ENCODE assay signal across 10 mouse cellular contexts in genomic region chr11:119128668-119129280, GRCm38 (mm10). TPM values are rescaled to one million over a fixed set of nuclear protein-coding genes. Genes with fewer than 3 reads are reported as not detected.
A peak's percentile ranks its signal among the peaks of the same experiment; 100 is the strongest.
DNase-seq lines count a peak whose midpoint lies in the region; ATAC-seq and TF ChIP-seq lines count a peak whose summit lies in the region.
"Had no signal": no experiment of that assay in that cellular context is flagged by ENCODE, and none has a peak within 500 bp of the region (broad histone marks: within the 10 kb centered on the region; RNA-seq: fewer than 3 reads in every experiment).

No protein-coding gene starts in this region.

- peaks cover 36% of the 10 kb centered on the region for H3K27me3 ChIP-seq in heart, embryonic 13.5 days (replicated peaks)
- H3K27me3 ChIP-seq in lung, embryonic 16.5 days (ENCODE audit: control insufficient read depth, insufficient read depth, low read depth, low read length) = no peaks in the 10 kb centered on the region; the same call in 1 of the 2 replicates
- no peaks in the 10 kb centered on the region for H3K27me3 ChIP-seq in intestine, postnatal 0 days (replicated peaks; ENCODE audit: control insufficient read depth, insufficient read depth, low read length)
- H3K27me3 ChIP-seq in stomach, embryonic 14.5 days (ENCODE audit: control insufficient read depth, insufficient read depth, low read length) = no peaks in the 10 kb centered on the region

- H3K27ac ChIP-seq in heart, embryonic 13.5 days (replicated peaks) = peak overlapping the region; percentile 65
- H3K27ac ChIP-seq in lung, embryonic 16.5 days (ENCODE audit: low read length) = peak overlapping the region; percentile 90
- H3K27ac ChIP-seq in intestine, postnatal 0 days (ENCODE audit: low read depth, low read length) = peak overlapping the region; percentile 10; the same call in 1 of the 2 replicates
- peak overlapping the region; percentile 4; the same call in 1 of the 2 replicates for H3K27ac ChIP-seq in stomach, embryonic 14.5 days (ENCODE audit: low read length)
- H3K27ac ChIP-seq: limb, embryonic 15.5 days had no signal

- H3K36me3 ChIP-seq in heart, embryonic 13.5 days = no peaks in the 10 kb centered on the region
- H3K36me3 ChIP-seq in lung, embryonic 16.5 days (ENCODE audit: control insufficient read depth, insufficient read depth, low read length) = no peaks in the 10 kb centered on the region
- no peaks in the 10 kb centered on the region for H3K36me3 ChIP-seq in intestine, postnatal 0 days (ENCODE audit: control insufficient read depth, insufficient read depth)
- no peaks in the 10 kb centered on the region for H3K36me3 ChIP-seq in stomach, embryonic 14.5 days (ENCODE audit: control insufficient read depth, insufficient read depth, low read length)
- H3K36me3 ChIP-seq: limb, embryonic 15.5 days had no signal

- H3K9ac ChIP-seq in heart, embryonic 13.5 days = peak overlapping the region; percentile 65
- peak overlapping the region; percentile 8; the same call in 1 of the 2 replicates for H3K9ac ChIP-seq in lung, embryonic 16.5 days (ENCODE audit: low read length)
- H3K9ac ChIP-seq in intestine, postnatal 0 days (ENCODE audit: low read depth, low read length) = no peak overlapping the region
- H3K9ac ChIP-seq in stomach, embryonic 14.5 days (replicated peaks; ENCODE audit: low read depth, low read length) = no peak overlapping the region
- H3K9ac ChIP-seq: limb, embryonic 15.5 days had no signal

- no peak overlapping the region for H3K4me2 ChIP-seq in heart, embryonic 13.5 days
- no peak overlapping the region for H3K4me2 ChIP-seq in lung, embryonic 16.5 days (ENCODE audit: low read depth, low read length)
- H3K4me2 ChIP-seq in intestine, postnatal 0 days (replicated peaks; ENCODE audit: low read depth) = no peak overlapping the region
- H3K4me2 ChIP-seq in stomach, embryonic 14.5 days (replicated peaks; ENCODE audit: low read depth, low read length) = no peak overlapping the region
- H3K4me2 ChIP-seq: limb, embryonic 15.5 days had no signal

- intact Hi-C loops in heart, postnatal 14 days (cut with DNase I) = loop anchor here (5.0 kb wide), 3 partner anchors 59 to 96 kb away; no protein-coding TSS in a partner anchor
- intact Hi-C loops in left cerebral cortex, postnatal 14 days (cut with DNase I) = loop anchor here (5.0 kb wide), 1 partner anchor 36 kb away; no protein-coding TSS in a partner anchor

- H3K4me3 ChIP-seq in heart, embryonic 13.5 days = no peak overlapping the region
- no peak overlapping the region for H3K4me3 ChIP-seq in lung, embryonic 16.5 days (ENCODE audit: low read length)
- no peak overlapping the region for H3K4me3 ChIP-seq in intestine, postnatal 0 days (ENCODE audit: low read depth, low read length)
- no peak overlapping the region for H3K4me3 ChIP-seq in stomach, embryonic 14.5 days (ENCODE audit: low read depth, low read length)
- H3K4me3 ChIP-seq: limb, embryonic 15.5 days had no signal

- no peak for TF ChIP-seq CTCF in intestine, postnatal 0 days (IDR thresholded peaks at IDR 0.05; ENCODE audit: low read depth)

- ATAC-seq in heart, embryonic 13.5 days (ENCODE audit: extremely low read depth, insufficient number of reproducible peaks, low FRiP score, low TSS enrichment) = no peak
- no peak for ATAC-seq in lung, embryonic 16.5 days (ENCODE audit: low read depth)
- ATAC-seq in intestine, postnatal 0 days = no peak
- ATAC-seq in stomach, embryonic 14.5 days (ENCODE audit: insufficient number of reproducible peaks, insufficient read depth, low FRiP score, low read depth) = no peak

- DNase-seq in heart, postnatal 14 days = no peak
- DNase-seq in lung, postnatal 25 days (ENCODE audit: low spot score) = no peak
- no peak for DNase-seq in left cerebral cortex, postnatal 14 days (ENCODE audit: low spot score in 2 of 2)
- no peak for DNase-seq in T-cell, adult 2 months (ENCODE audit: low spot score)
- DNase-seq: cerebellum, adult 11 months had no signal

- peaks cover 70% of the 10 kb centered on the region for H3K4me1 ChIP-seq in heart, embryonic 13.5 days
- peaks cover 52% of the 10 kb centered on the region for H3K4me1 ChIP-seq in lung, embryonic 16.5 days (replicated peaks; ENCODE audit: control insufficient read depth, insufficient read depth, low read length)
- H3K4me1 ChIP-seq in intestine, postnatal 0 days (replicated peaks; ENCODE audit: control insufficient read depth, insufficient read depth, low read length) = peaks cover 25% of the 10 kb centered on the region
- H3K4me1 ChIP-seq in stomach, embryonic 14.5 days (ENCODE audit: control insufficient read depth, insufficient read depth, low read length) = peaks cover 36% of the 10 kb centered on the region

- 45% methylated on average over 11 of the region's 11 CpGs for WGBS in heart, embryonic 13.5 days
- 45% methylated on average over 11 of the region's 11 CpGs for WGBS in lung, embryonic 16.5 days
- 53% methylated on average over 11 of the region's 11 CpGs for WGBS in intestine, postnatal 0 days
- WGBS in stomach, embryonic 14.5 days = 55% methylated on average over 11 of the region's 11 CpGs

- H3K9me3 ChIP-seq in heart, embryonic 13.5 days = no peaks in the 10 kb centered on the region
- H3K9me3 ChIP-seq in lung, embryonic 16.5 days (ENCODE audit: control insufficient read depth, low read length) = peaks cover 5% of the 10 kb centered on the region; the same call in 1 of the 2 replicates
- no peaks in the 10 kb centered on the region for H3K9me3 ChIP-seq in intestine, postnatal 0 days (ENCODE audit: control insufficient read depth)
- H3K9me3 ChIP-seq in stomach, embryonic 14.5 days (ENCODE audit: control insufficient read depth, low read depth, low read length) = no peaks in the 10 kb centered on the region
- H3K9me3 ChIP-seq: limb, embryonic 15.5 days had no signal

RNA-seq across cellular contexts. Expression of gene Cbx4, which starts 42.8 kb away (rescaled TPM):
- 8.0 and 9.5 TPM in 2 replicates for polyA plus RNA-seq in heart, embryonic 13.5 days (2015; fragmentation: Nextera tagmentation; extraction: Ambion mirVana)
- 10 to 100 TPM; 15.2 to 17.8 TPM for total RNA-seq in heart, postnatal 14 days (2021)
- polyA plus RNA-seq in lung, embryonic 16.5 days (2015; fragmentation: Nextera tagmentation; extraction: Ambion mirVana) = 13.3 and 14.0 TPM in 2 replicates
- 6.5 and 7.6 TPM in 2 replicates for polyA plus RNA-seq in intestine, postnatal 0 days (2015; fragmentation: Nextera tagmentation; extraction: Ambion mirVana)
- 7.0 and 8.2 TPM in 2 replicates for polyA plus RNA-seq in stomach, embryonic 14.5 days (2014; fragmentation: Nextera tagmentation; extraction: Ambion mirVana)
- 10 to 100 TPM; 63.2 to 74.0 TPM for total RNA-seq in left cerebral cortex, postnatal 14 days (2021)

Comparison
In these comparisons a context has a peak if more than half of its experiments do, and no peak if none do; other contexts are left out.
1. H3K27ac ChIP-seq: peak in every context shown above with its lines; median percentile 90 in lung, embryonic 16.5 days; 65 in heart, embryonic 13.5 days; 10 in intestine, postnatal 0 days; 4 in stomach, embryonic 14.5 days.
2. H3K9ac ChIP-seq: peak in heart, embryonic 13.5 days (single experiment) and lung, embryonic 16.5 days (single experiment); none in intestine, postnatal 0 days (single experiment) and stomach, embryonic 14.5 days (single experiment).